9 mouse cellular contexts compared by ENCODE assay signal in the genomic region with DNA sequence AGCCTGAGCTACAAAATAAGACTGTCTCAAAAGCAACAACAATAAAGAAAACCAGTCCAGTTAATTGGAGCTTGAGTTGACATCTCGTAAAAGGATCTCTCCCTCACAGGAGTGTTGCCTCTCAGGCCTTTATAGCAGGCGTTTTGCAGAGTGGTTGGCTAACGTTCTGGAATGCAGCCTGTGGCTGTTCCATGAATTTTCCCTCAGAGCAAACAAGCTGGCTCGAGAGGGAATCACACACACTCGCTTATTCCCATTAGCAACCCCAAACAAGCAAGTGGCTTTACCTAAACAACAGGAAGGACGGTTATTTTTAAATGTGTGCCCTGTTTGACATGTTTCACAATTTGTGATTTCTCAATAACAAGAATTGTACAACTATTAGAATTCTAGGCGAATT. TPM values are rescaled to one million over a fixed set of nuclear protein-coding genes. Genes with fewer than 3 reads are reported as not detected.
DNase-seq lines count a peak whose midpoint lies in the region; ATAC-seq and TF ChIP-seq lines count a peak whose summit lies in the region.
"Had no signal": no experiment of that assay in that cellular context is flagged by ENCODE, and none has a peak within 500 bp of the region (broad histone marks: within the 10 kb centered on the region; RNA-seq: fewer than 3 reads in every experiment).

No protein-coding gene starts in this region.

- TF ChIP-seq CTCF in stomach, postnatal 0 days (IDR thresholded peaks at IDR 0.05; ENCODE audit: low read depth): no peak

- 25% methylated on average over 7 of the region's 7 CpGs for WGBS in forebrain, embryonic 16.5 days
- 54% methylated on average over 7 of the region's 7 CpGs for WGBS in forebrain, embryonic 11.5 days
- 40% methylated on average over 7 of the region's 7 CpGs for WGBS in heart, embryonic 15.5 days
- 25% methylated on average over 7 of the region's 7 CpGs for WGBS in lung, embryonic 15.5 days
- WGBS in stomach, postnatal 0 days: 35% methylated on average over 7 of the region's 7 CpGs

- no peak overlapping the region for H3K4me2 ChIP-seq in forebrain, embryonic 16.5 days (ENCODE audit: low read length)
- no peak overlapping the region for H3K4me2 ChIP-seq in forebrain, embryonic 11.5 days (ENCODE audit: low read depth, low read length, severe bottlenecking)
- no peak overlapping the region for H3K4me2 ChIP-seq in heart, embryonic 15.5 days
- H3K4me2 ChIP-seq in lung, embryonic 15.5 days: no peak overlapping the region
- no peak overlapping the region for H3K4me2 ChIP-seq in stomach, postnatal 0 days (replicated peaks; ENCODE audit: low read depth)

- TF ChIP-seq EP300 in stomach, postnatal 0 days (optimal IDR thresholded peaks at IDR 0.05): no peak

- no peak overlapping the region for H3K27ac ChIP-seq in forebrain, embryonic 16.5 days (ENCODE audit: low read length)
- no peak overlapping the region for H3K27ac ChIP-seq in forebrain, embryonic 11.5 days (ENCODE audit: low read depth, low read length)
- peak overlapping the region; percentile 81 for H3K27ac ChIP-seq in heart, embryonic 15.5 days
- H3K27ac ChIP-seq in lung, embryonic 15.5 days: peak overlapping the region; percentile 88
- H3K27ac ChIP-seq in stomach, postnatal 0 days (replicated peaks): no peak overlapping the region

- no peak for DNase-seq in forebrain, embryonic 11.5 days (ENCODE audit: low spot score)
- peak; percentile 80 for DNase-seq in adipocyte (ENCODE audit: low spot score)
- DNase-seq in thymus, postnatal 4 days: no peak
- DNase-seq in left cerebral cortex, postnatal 4 days: no peak
- DNase-seq in stomach, postnatal 0 days (ENCODE audit: low spot score): no peak

- no peaks in the 10 kb centered on the region for H3K36me3 ChIP-seq in forebrain, embryonic 16.5 days (ENCODE audit: control insufficient read depth, insufficient read depth)
- H3K36me3 ChIP-seq in forebrain, embryonic 11.5 days (ENCODE audit: control insufficient read depth, insufficient read depth, low read length): no peaks in the 10 kb centered on the region
- no peaks in the 10 kb centered on the region for H3K36me3 ChIP-seq in heart, embryonic 15.5 days
- no peaks in the 10 kb centered on the region for H3K36me3 ChIP-seq in lung, embryonic 15.5 days
- H3K36me3 ChIP-seq in stomach, postnatal 0 days (ENCODE audit: control insufficient read depth, insufficient read depth, low read length): no peaks in the 10 kb centered on the region

- ATAC-seq in forebrain, embryonic 16.5 days: peak; percentile 62
- no peak for ATAC-seq in forebrain, embryonic 11.5 days (replicated peaks; ENCODE audit: low FRiP score)
- 0 out of 2 replicates have a peak, but pooled peaks have one; percentile 19 for ATAC-seq in heart, embryonic 15.5 days (replicated peaks; ENCODE audit: insufficient number of reproducible peaks, insufficient read depth, low FRiP score, low read depth)
- 0 out of 2 replicates have a peak, but pooled peaks have one; percentile 34 for ATAC-seq in lung, embryonic 15.5 days (ENCODE audit: borderline replicate concordance, extremely low read depth, low FRiP score, low TSS enrichment)
- no peak for ATAC-seq in stomach, postnatal 0 days (ENCODE audit: low FRiP score, low TSS enrichment)

- H3K4me3 ChIP-seq in forebrain, embryonic 16.5 days (replicated peaks; ENCODE audit: low read length): no peak overlapping the region
- no peak overlapping the region for H3K4me3 ChIP-seq in forebrain, embryonic 11.5 days (ENCODE audit: low read depth, low read length)
- no peak overlapping the region for H3K4me3 ChIP-seq in heart, embryonic 15.5 days
- H3K4me3 ChIP-seq in lung, embryonic 15.5 days: no peak overlapping the region
- no peak overlapping the region for H3K4me3 ChIP-seq in stomach, postnatal 0 days (ENCODE audit: low read depth, low read length)

- no peaks in the 10 kb centered on the region for H3K27me3 ChIP-seq in forebrain, embryonic 16.5 days (replicated peaks; ENCODE audit: control insufficient read depth, insufficient read depth, low read length)
- H3K27me3 ChIP-seq in forebrain, embryonic 11.5 days (ENCODE audit: control insufficient read depth, insufficient read depth, low read length): no peaks in the 10 kb centered on the region
- no peaks in the 10 kb centered on the region for H3K27me3 ChIP-seq in heart, embryonic 15.5 days
- no peaks in the 10 kb centered on the region for H3K27me3 ChIP-seq in lung, embryonic 15.5 days
- no peaks in the 10 kb centered on the region for H3K27me3 ChIP-seq in stomach, postnatal 0 days (ENCODE audit: control insufficient read depth, insufficient read depth, low read length)
- H3K27me3 ChIP-seq: CH12.LX had no signal

- no peaks in the 10 kb centered on the region for H3K4me1 ChIP-seq in forebrain, embryonic 16.5 days (replicated peaks; ENCODE audit: control insufficient read depth, insufficient read depth, low read length)
- peaks cover 2% of the 10 kb centered on the region; the same call in 1 of the 2 replicates for H3K4me1 ChIP-seq in forebrain, embryonic 11.5 days (replicated peaks; ENCODE audit: control insufficient read depth, insufficient read depth, low read length)
- H3K4me1 ChIP-seq in heart, embryonic 15.5 days (replicated peaks): peaks cover 29% of the 10 kb centered on the region
- H3K4me1 ChIP-seq in lung, embryonic 15.5 days: peaks cover 29% of the 10 kb centered on the region
- H3K4me1 ChIP-seq in stomach, postnatal 0 days (replicated peaks; ENCODE audit: control insufficient read depth, insufficient read depth): no peaks in the 10 kb centered on the region; the same call in 1 of the 2 replicates

- intact Hi-C loops in left cerebral cortex, postnatal 4 days (cut with DNase I): no loop called here

- H3K9ac ChIP-seq in forebrain, embryonic 16.5 days (replicated peaks; ENCODE audit: low read depth, low read length): no peak overlapping the region
- H3K9ac ChIP-seq in forebrain, embryonic 11.5 days (ENCODE audit: low read length): no peak overlapping the region
- H3K9ac ChIP-seq in heart, embryonic 15.5 days: no peak overlapping the region
- H3K9ac ChIP-seq in lung, embryonic 15.5 days: no peak overlapping the region
- H3K9ac ChIP-seq in stomach, postnatal 0 days (ENCODE audit: low read length): no peak overlapping the region

- no peaks in the 10 kb centered on the region for H3K9me3 ChIP-seq in forebrain, embryonic 16.5 days (ENCODE audit: control insufficient read depth, low read length)
- no peaks in the 10 kb centered on the region for H3K9me3 ChIP-seq in forebrain, embryonic 11.5 days (ENCODE audit: control insufficient read depth, low read length)
- no peaks in the 10 kb centered on the region for H3K9me3 ChIP-seq in heart, embryonic 15.5 days (replicated peaks)
- H3K9me3 ChIP-seq in lung, embryonic 15.5 days: no peaks in the 10 kb centered on the region
- H3K9me3 ChIP-seq in stomach, postnatal 0 days (ENCODE audit: control insufficient read depth, low read length): no peaks in the 10 kb centered on the region

RNA-seq across cellular contexts. Expression of a gene that starts 59.2 kb away (rescaled TPM):
- 87.2 and 91.3 TPM in 2 replicates for polyA plus RNA-seq in forebrain, embryonic 16.5 days (2015; fragmentation: Nextera tagmentation; extraction: Ambion mirVana)
- polyA plus RNA-seq in forebrain, embryonic 11.5 days (2014; fragmentation: Nextera tagmentation; extraction: Ambion mirVana): 49.5 and 51.8 TPM in 2 replicates
- polyA plus RNA-seq in heart, embryonic 15.5 days (2015; fragmentation: Nextera tagmentation; extraction: Ambion mirVana): 75.0 and 80.9 TPM in 2 replicates
- 76.4 and 82.9 TPM in 2 replicates for polyA plus RNA-seq in lung, embryonic 15.5 days (2015; fragmentation: Nextera tagmentation; extraction: Ambion mirVana)
- 100 to 1,000 TPM; 112 to 117 TPM for total RNA-seq in left cerebral cortex, postnatal 4 days (2021)
- 116 and 127 TPM in 2 replicates for polyA plus RNA-seq in stomach, postnatal 0 days (2015; fragmentation: Nextera tagmentation; extraction: Ambion mirVana)

Comparison
In these comparisons a context has a peak if more than half of its experiments do, and no peak if none do; other contexts are left out.
1. ATAC-seq: peak in forebrain, embryonic 16.5 days (single experiment), heart, embryonic 15.5 days (single experiment) and lung, embryonic 15.5 days (single experiment); none in forebrain, embryonic 11.5 days (single experiment) and stomach, postnatal 0 days (single experiment).
2. H3K27ac ChIP-seq: peak in heart, embryonic 15.5 days (single experiment) and lung, embryonic 15.5 days (single experiment); none in forebrain, embryonic 16.5 days (single experiment), forebrain, embryonic 11.5 days (single experiment) and stomach, postnatal 0 days (single experiment).